Mouse (Mus musculus): ENCODE data around the gene Selenop. TPM values are rescaled to one million over a fixed set of nuclear protein-coding genes. Genes with fewer than 3 reads are reported as not detected.

Gene Selenop
- total RNA-seq, 2 experiments from 2014 or later, result 333 to 416 TPM

Other genes with a start within 250 kb of the Selenop start
- gene Ccdc152, start 35.0 kb downstream of the Selenop start, total RNA-seq (2021), result under 1 TPM in 1 of 2 experiments, not detected in 1; 0.58 TPM

All from adrenal gland, adult 18-20 months (tissue).